ENCODE assay signal across 17 mouse cellular contexts in the genomic region with DNA sequence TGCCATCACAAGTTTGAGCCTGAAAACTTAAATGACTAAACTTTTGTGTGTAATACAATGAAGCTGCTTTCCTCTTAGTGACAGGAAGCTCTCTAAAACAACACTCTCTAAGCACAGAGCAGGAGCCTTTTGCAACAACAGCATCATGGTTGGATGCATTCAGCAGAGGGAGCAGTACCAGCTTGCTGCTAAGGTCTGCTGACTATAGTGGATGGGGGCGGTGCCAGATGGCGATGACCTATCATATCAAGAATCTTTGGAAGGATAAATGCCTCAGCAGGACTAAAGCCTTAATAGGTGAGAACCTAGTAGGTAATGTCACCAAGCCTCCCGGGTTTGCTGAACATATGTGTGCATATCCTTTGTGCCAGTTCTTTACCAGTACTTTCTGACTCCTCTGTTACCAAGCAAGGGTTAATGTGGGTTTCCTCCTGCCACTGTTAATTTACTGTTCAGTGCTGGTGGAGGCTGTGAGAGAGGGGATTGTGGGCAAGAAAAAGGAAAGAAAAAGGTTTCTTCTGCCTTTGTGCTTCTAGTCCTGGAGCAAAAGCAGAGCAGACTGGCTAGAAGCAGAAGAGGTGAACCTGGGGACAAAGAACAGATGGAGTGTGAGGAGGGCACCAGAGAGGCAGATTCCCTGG.
A peak's percentile ranks its signal among the peaks of the same experiment; 100 is the strongest.
DNase-seq lines count a peak whose midpoint lies in the region; ATAC-seq lines count a peak whose summit lies in the region.
"Had no signal": no experiment of that assay in that cellular context is flagged by ENCODE, and none has a peak within 500 bp of the region (broad histone marks: within the 10 kb centered on the region; RNA-seq: fewer than 3 reads in every experiment).

No protein-coding gene starts in this region.

- no peak overlapping the region for H3K4me2 ChIP-seq in forebrain, embryonic 13.5 days
- H3K4me2 ChIP-seq in forebrain, embryonic 15.5 days (replicated peaks), result no peak overlapping the region
- H3K4me2 ChIP-seq in neural tube, embryonic 11.5 days (ENCODE audit: low read depth), result no peak overlapping the region
- H3K4me2 ChIP-seq in neural tube, embryonic 15.5 days, result no peak overlapping the region
- H3K4me2 ChIP-seq: liver, embryonic 12.5 days; stomach, embryonic 15.5 days had no signal

- no peak overlapping the region for H3K4me3 ChIP-seq in forebrain, embryonic 13.5 days
- H3K4me3 ChIP-seq in forebrain, embryonic 15.5 days, result no peak overlapping the region
- H3K4me3 ChIP-seq in neural tube, embryonic 11.5 days (ENCODE audit: low read depth, low read length), result no peak overlapping the region
- no peak overlapping the region for H3K4me3 ChIP-seq in neural tube, embryonic 15.5 days (replicated peaks)
- H3K4me3 ChIP-seq: left cerebral cortex, adult 2 months; liver, embryonic 12.5 days; stomach, embryonic 15.5 days had no signal

- 0 out of 2 replicates have a peak, but pooled peaks have one; percentile 21 for ATAC-seq in forebrain, embryonic 13.5 days
- no peak for ATAC-seq in forebrain, embryonic 15.5 days (replicated peaks)
- peak; percentile 45 for ATAC-seq in neural tube, embryonic 11.5 days (ENCODE audit: insufficient read depth, low FRiP score, low TSS enrichment)
- no peak for ATAC-seq in neural tube, embryonic 15.5 days (ENCODE audit: low FRiP score)
- ATAC-seq in megakaryocyte progenitor cell, adult 5-6 weeks (replicated peaks; ENCODE audit: poor library complexity), result peak; percentile 71
- ATAC-seq: liver, embryonic 12.5 days had no signal

- DNase-seq in neural tube, embryonic 11.5 days (ENCODE audit: low spot score), result peak; percentile 12
- peak; percentile 42 to 46 for DNase-seq in cerebellum, postnatal 14 days
- DNase-seq in gastrocnemius, adult 18-20 months (ENCODE audit: low spot score), result no peak
- DNase-seq in heart, postnatal 10 days, result no peak
- DNase-seq: adrenal gland, adult 2 months; heart, postnatal 36 days; kidney, postnatal 36 days; lung, postnatal 14 days; midbrain, embryonic 14.5 days; right cerebral cortex, postnatal 25 days had no signal

- WGBS in forebrain, embryonic 13.5 days, result 81% methylated on average over 3 of the region's 3 CpGs
- 78% methylated on average over 3 of the region's 3 CpGs for WGBS in forebrain, embryonic 15.5 days
- WGBS in neural tube, embryonic 11.5 days, result 67% methylated on average over 3 of the region's 3 CpGs
- WGBS in neural tube, embryonic 15.5 days, result 82% methylated on average over 3 of the region's 3 CpGs

- intact Hi-C loops in heart, postnatal 10 days (cut with DNase I), result no loop called here

- no peaks in the 10 kb centered on the region for H3K27me3 ChIP-seq in forebrain, embryonic 13.5 days
- H3K27me3 ChIP-seq in forebrain, embryonic 15.5 days, result no peaks in the 10 kb centered on the region
- no peaks in the 10 kb centered on the region for H3K27me3 ChIP-seq in neural tube, embryonic 11.5 days (ENCODE audit: control insufficient read depth, insufficient read depth, low read length)
- no peaks in the 10 kb centered on the region for H3K27me3 ChIP-seq in neural tube, embryonic 15.5 days (replicated peaks)
- H3K27me3 ChIP-seq: liver, embryonic 12.5 days; stomach, embryonic 15.5 days had no signal

- no peak overlapping the region for H3K9ac ChIP-seq in forebrain, embryonic 13.5 days
- no peak overlapping the region for H3K9ac ChIP-seq in forebrain, embryonic 15.5 days (replicated peaks)
- H3K9ac ChIP-seq in neural tube, embryonic 11.5 days (ENCODE audit: low read length), result no peak overlapping the region
- H3K9ac ChIP-seq in neural tube, embryonic 15.5 days (replicated peaks), result no peak overlapping the region
- H3K9ac ChIP-seq: liver, embryonic 12.5 days; stomach, embryonic 15.5 days had no signal

- no peak overlapping the region for H3K27ac ChIP-seq in forebrain, embryonic 13.5 days
- no peak overlapping the region for H3K27ac ChIP-seq in forebrain, embryonic 15.5 days (replicated peaks)
- no peak overlapping the region for H3K27ac ChIP-seq in neural tube, embryonic 11.5 days (ENCODE audit: low read depth, low read length)
- H3K27ac ChIP-seq in neural tube, embryonic 15.5 days (replicated peaks), result no peak overlapping the region
- H3K27ac ChIP-seq: left cerebral cortex, adult 2 months; liver, embryonic 12.5 days; stomach, embryonic 15.5 days had no signal

- no peaks in the 10 kb centered on the region; the same call in 1 of the 2 replicates for H3K4me1 ChIP-seq in forebrain, embryonic 13.5 days
- H3K4me1 ChIP-seq in forebrain, embryonic 15.5 days, result no peaks in the 10 kb centered on the region
- peaks cover 3% of the 10 kb centered on the region; the same call in 1 of the 2 replicates for H3K4me1 ChIP-seq in neural tube, embryonic 11.5 days (ENCODE audit: control insufficient read depth, insufficient read depth, low read length)
- no peaks in the 10 kb centered on the region for H3K4me1 ChIP-seq in neural tube, embryonic 15.5 days
- H3K4me1 ChIP-seq: liver, embryonic 12.5 days; stomach, embryonic 15.5 days had no signal

- no peaks in the 10 kb centered on the region for H3K9me3 ChIP-seq in forebrain, embryonic 13.5 days (replicated peaks)
- H3K9me3 ChIP-seq in forebrain, embryonic 15.5 days, result no peaks in the 10 kb centered on the region
- H3K9me3 ChIP-seq in neural tube, embryonic 11.5 days (ENCODE audit: control insufficient read depth, low read length), result no peaks in the 10 kb centered on the region
- no peaks in the 10 kb centered on the region for H3K9me3 ChIP-seq in neural tube, embryonic 15.5 days (replicated peaks)
- H3K9me3 ChIP-seq: liver, embryonic 12.5 days; stomach, embryonic 15.5 days had no signal

- no peaks in the 10 kb centered on the region for H3K36me3 ChIP-seq in forebrain, embryonic 13.5 days (ENCODE audit: poor library complexity, severe bottlenecking)
- H3K36me3 ChIP-seq in forebrain, embryonic 15.5 days, result no peaks in the 10 kb centered on the region
- no peaks in the 10 kb centered on the region for H3K36me3 ChIP-seq in neural tube, embryonic 11.5 days (ENCODE audit: control insufficient read depth, insufficient read depth, low read length)
- no peaks in the 10 kb centered on the region for H3K36me3 ChIP-seq in neural tube, embryonic 15.5 days
- H3K36me3 ChIP-seq: liver, embryonic 12.5 days; stomach, embryonic 15.5 days had no signal

Comparison
In these comparisons a context has a peak if more than half of its experiments do, and no peak if none do; other contexts are left out.
1. ATAC-seq: peak in forebrain, embryonic 13.5 days (single experiment), neural tube, embryonic 11.5 days (single experiment) and megakaryocyte progenitor cell, adult 5-6 weeks (single experiment); none in forebrain, embryonic 15.5 days (single experiment) and neural tube, embryonic 15.5 days (single experiment).
2. DNase-seq: peak in neural tube, embryonic 11.5 days (single experiment) and cerebellum, postnatal 14 days (2 of 2); none in gastrocnemius, adult 18-20 months (single experiment) and heart, postnatal 10 days (0 of 2).